Mouse (Mus musculus) midbrain, embryonic 11.5 days (tissue): Measurements from ENCODE around the gene C87436. TPM values are rescaled to one million over a fixed set of nuclear protein-coding genes. Genes with fewer than 3 reads are reported as not detected.
A peak's percentile ranks its signal among the peaks of the same experiment; 100 is the strongest.
"Not testable (repeated sequence)": the region's sequence is repeated elsewhere in the genome, so short reads cannot be mapped to it uniquely, and the experiment has no call there.

Experiments
- ATAC-seq: fragments of 200-750 bp; cut with Nextera tagmentation; 2 replicates; pipeline ENCODE4 v1.8.0; 2017; ENCODE audit warnings: moderate TSS enrichment, moderate library complexity; ENCODE audit not compliant: low FRiP score
- DNase-seq: peaks from one replicate; pipeline ENCODE4 v3.0.0; 2015; ENCODE audit warnings: low spot score; ENCODE audit errors: missing footprints
- H3K27ac ChIP-seq: fragments of 300-500 bp; sonication (generic); 2 replicates; pipeline ENCODE4 v1.5.1; 2014; ENCODE audit warnings: low read depth, low read length
- H3K27me3 ChIP-seq: fragments of 300-500 bp; sonication (generic); 2 replicates; pipeline ENCODE4 v1.6.1; 2014; ENCODE audit warnings: mild to moderate bottlenecking, low read length, moderate library complexity, mixed read lengths; ENCODE audit not compliant: control insufficient read depth, insufficient read depth
- H3K36me3 ChIP-seq: fragments of 300-500 bp; sonication (generic); 2 replicates; pipeline ENCODE4 v1.6.1; 2014; ENCODE audit warnings: mild to moderate bottlenecking, low read length, moderate library complexity, mixed read lengths; ENCODE audit not compliant: control insufficient read depth, insufficient read depth
- H3K4me1 ChIP-seq: fragments of 300-500 bp; sonication (generic); 2 replicates; pipeline ENCODE4 v1.6.1; 2014; ENCODE audit warnings: low read length; ENCODE audit not compliant: control insufficient read depth, insufficient read depth
- H3K4me2 ChIP-seq: fragments of 300-500 bp; sonication (generic); 2 replicates; pipeline ENCODE4 v1.6.1; 2014; ENCODE audit warnings: mild to moderate bottlenecking, moderate library complexity
- H3K4me3 ChIP-seq: fragments of 300-500 bp; sonication (generic); 2 replicates; pipeline ENCODE4 v1.5.1; 2014; ENCODE audit warnings: low read depth, low read length
- H3K9ac ChIP-seq: fragments of 300-500 bp; sonication (generic); 2 replicates; pipeline ENCODE4 v1.6.1; 2014; ENCODE audit warnings: low read length
- H3K9me3 ChIP-seq: fragments of 300-500 bp; sonication (generic); 2 replicates; pipeline ENCODE4 v1.6.1; 2016; ENCODE audit warnings: low read length; ENCODE audit not compliant: control insufficient read depth
- WGBS: fragments of 180-500 bp; shearing (Covaris S2); extraction: QIAGEN DNeasy Blood & Tissue Kit; methylation state at CpG from one replicate; pipeline ENCODE4 v1.1.7; 2014; 5-methylcytosine and 5-hydroxymethylcytosine counted together
- polyA plus RNA-seq: library from polyadenylated mRNA; unstranded; fragments of >200 nt; fragmentation: Nextera tagmentation; extraction: Ambion mirVana; gene quantifications from 2 replicates; pipeline ENCODE4 v1.2.1, GENCODE M21; 2014

C87436 gene
- polyA plus RNA-seq, 1 experiment from 2014 or later = 23.6 TPM

GRCm38 (mm10) chr6:86485943-86486640 lies 47.9 kb downstream of the C87436 start:
- H3K27me3 ChIP-seq = no peaks in the 10 kb centered on the region
- H3K4me2 ChIP-seq = no peak overlapping the region
- ATAC-seq (no peak), DNase-seq (no peak)
- H3K9me3 ChIP-seq = no peaks in the 10 kb centered on the region
- 63% methylated on average over 7 of the region's 7 CpGs for whole genome bisulfite sequencing
- no peak overlapping the region for H3K4me3 ChIP-seq
- peaks cover 15% of the 10 kb centered on the region for H3K4me1 ChIP-seq
- no peak overlapping the region for H3K27ac ChIP-seq
- no peak overlapping the region for H3K9ac ChIP-seq
- no peaks in the 10 kb centered on the region for H3K36me3 ChIP-seq

- WGBS = 5% methylated on average over 24 of the region's 24 CpGs
- ATAC-seq = peak; percentile 97
- H3K27ac ChIP-seq = peak overlapping the region; percentile 97
- H3K27me3 ChIP-seq = no peaks in the 10 kb centered on the region
- no peaks in the 10 kb centered on the region for H3K9me3 ChIP-seq
- H3K9ac ChIP-seq = peak overlapping the region; percentile 81
- DNase-seq = peak; percentile 98
- H3K36me3 ChIP-seq = no peaks in the 10 kb centered on the region
- H3K4me3 ChIP-seq = no peak overlapping the region
- H3K4me2 ChIP-seq = peak overlapping the region; percentile 39
- peaks cover 15% of the 10 kb centered on the region for H3K4me1 ChIP-seq
Observed at GRCm38 (mm10) chr6:86487358-86488148, 49.4 kb downstream of the C87436 start.

GRCm38 (mm10) chr6:86488149-86488485 lies 49.9 kb downstream of the C87436 start:
- H3K4me3 ChIP-seq = no peak overlapping the region
- no peaks in the 10 kb centered on the region for H3K27me3 ChIP-seq
- H3K4me2 ChIP-seq = peak overlapping the region; percentile 39
- H3K9ac ChIP-seq = peak overlapping the region; percentile 81
- WGBS = 25% methylated on average over 3 of the region's 3 CpGs
- no peaks in the 10 kb centered on the region for H3K9me3 ChIP-seq
- peak overlapping the region; percentile 97 for H3K27ac ChIP-seq
- DNase-seq = peak; percentile 91
- no peaks in the 10 kb centered on the region for H3K36me3 ChIP-seq
- peaks cover 15% of the 10 kb centered on the region for H3K4me1 ChIP-seq
- no peak for ATAC-seq

GRCm38 (mm10) chr6:86489945-86490344 lies 51.8 kb downstream of the C87436 start:
- WGBS = 94% methylated on average over 2 of the region's 2 CpGs
- Histone ChIP-seq H3K4me3 (no peak overlapping the region), H3K4me1 (peaks cover 15% of the 10 kb centered on the region), H3K36me3 (no peaks in the 10 kb centered on the region), H3K27me3 (no peaks in the 10 kb centered on the region), H3K4me2 (no peak overlapping the region), H3K9ac (no peak overlapping the region), H3K27ac (no peak overlapping the region), H3K9me3 (no peaks in the 10 kb centered on the region)
- no peak for DNase-seq
- no peak for ATAC-seq

- not testable (repeated sequence) for ATAC-seq, H3K36me3 ChIP-seq, DNase-seq, H3K27ac ChIP-seq, H3K27me3 ChIP-seq, H3K9me3 ChIP-seq, H3K9ac ChIP-seq, H3K4me3 ChIP-seq, H3K4me2 ChIP-seq
- 93% methylated on average over 8 of the region's 8 CpGs for WGBS
- peaks cover 15% of the 10 kb centered on the region for H3K4me1 ChIP-seq
Observed at GRCm38 (mm10) chr6:86490413-86490812, 52.2 kb downstream of the C87436 start.

GRCm38 (mm10) chr6:86493469-86494263 lies 55.5 kb downstream of the C87436 start:
- no peak for DNase-seq
- 83% methylated on average over 13 of the region's 13 CpGs for WGBS
- Histone ChIP-seq H3K27me3 (no peaks in the 10 kb centered on the region), H3K4me2 (no peak overlapping the region), H3K4me3 (no peak overlapping the region), H3K4me1 (no peaks in the 10 kb centered on the region), H3K9ac (no peak overlapping the region), H3K27ac (no peak overlapping the region), H3K36me3 (no peaks in the 10 kb centered on the region), H3K9me3 (no peaks in the 10 kb centered on the region)
- ATAC-seq = no peak

- no peaks in the 10 kb centered on the region for H3K9me3 ChIP-seq
- H3K27me3 ChIP-seq = no peaks in the 10 kb centered on the region
- no peaks in the 10 kb centered on the region for H3K4me1 ChIP-seq
- no peak for DNase-seq
- H3K27ac ChIP-seq = no peak overlapping the region
- no peak overlapping the region for H3K9ac ChIP-seq
- ATAC-seq = no peak
- 92% methylated on average over 7 of the region's 7 CpGs for WGBS
- no peak overlapping the region for H3K4me2 ChIP-seq
- H3K36me3 ChIP-seq = no peaks in the 10 kb centered on the region
- H3K4me3 ChIP-seq = no peak overlapping the region
Observed at GRCm38 (mm10) chr6:86494767-86495166, 56.6 kb downstream of the C87436 start.

GRCm38 (mm10) chr6:86495661-86496060 lies 57.5 kb downstream of the C87436 start:
- no peak for ATAC-seq
- no peak overlapping the region for H3K9ac ChIP-seq
- H3K36me3 ChIP-seq = no peaks in the 10 kb centered on the region
- 48% methylated on average over 3 of the region's 3 CpGs for WGBS
- peak; percentile 81 for DNase-seq
- no peak overlapping the region for H3K27ac ChIP-seq
- no peak overlapping the region for H3K4me2 ChIP-seq
- no peaks in the 10 kb centered on the region for H3K9me3 ChIP-seq
- no peak overlapping the region for H3K4me3 ChIP-seq
- H3K4me1 ChIP-seq = no peaks in the 10 kb centered on the region
- no peaks in the 10 kb centered on the region for H3K27me3 ChIP-seq

GRCm38 (mm10) chr6:86496127-86496526 lies 58.0 kb downstream of the C87436 start:
- Histone ChIP-seq H3K4me2 (no peak overlapping the region), H3K9ac (no peak overlapping the region), H3K9me3 (no peaks in the 10 kb centered on the region), H3K4me1 (no peaks in the 10 kb centered on the region), H3K27me3 (no peaks in the 10 kb centered on the region), H3K4me3 (no peak overlapping the region), H3K36me3 (no peaks in the 10 kb centered on the region), H3K27ac (no peak overlapping the region)
- ATAC-seq (no peak), DNase-seq (peak; percentile 31)
- 86% methylated on average over 8 of the region's 8 CpGs for WGBS
